Mouse (Mus musculus) neural tube, embryonic 15.5 days (tissue): ENCODE results near the gene Mgat4a. TPM values are rescaled to one million over a fixed set of nuclear protein-coding genes. Genes with fewer than 3 reads are reported as not detected.

Source experiments
- ATAC-seq: fragments of 200-750 bp; cut with Nextera tagmentation; 2 replicates; pipeline ENCODE4 v1.8.0; 2017; ENCODE audit warnings: mild to moderate bottlenecking, moderate TSS enrichment, moderate library complexity; ENCODE audit not compliant: low FRiP score
- H3K27ac ChIP-seq: fragments of 300-500 bp; sonication (generic); replicated peaks from 2 replicates; pipeline ENCODE4 v1.5.1; 2015; ENCODE audit warnings: mild to moderate bottlenecking, inconsistent platforms
- H3K27me3 ChIP-seq: fragments of 300-500 bp; sonication (generic); replicated peaks from 2 replicates; pipeline ENCODE4 v1.6.1; 2015; ENCODE audit warnings: inconsistent platforms
- H3K36me3 ChIP-seq: fragments of 300-500 bp; sonication (generic); 2 replicates; pipeline ENCODE4 v1.6.1; 2015; ENCODE audit warnings: inconsistent platforms
- H3K4me1 ChIP-seq: fragments of 300-500 bp; sonication (generic); 2 replicates; pipeline ENCODE4 v1.6.1; 2015; ENCODE audit warnings: inconsistent platforms
- H3K4me2 ChIP-seq: fragments of 300-500 bp; sonication (generic); 2 replicates; pipeline ENCODE4 v1.6.1; 2015; ENCODE audit warnings: inconsistent platforms, mild to moderate bottlenecking, moderate library complexity
- H3K4me3 ChIP-seq: fragments of 300-500 bp; sonication (generic); replicated peaks from 2 replicates; pipeline ENCODE4 v1.5.1; 2015; ENCODE audit warnings: mild to moderate bottlenecking, inconsistent platforms
- H3K9ac ChIP-seq: fragments of 300-500 bp; sonication (generic); replicated peaks from 2 replicates; pipeline ENCODE4 v1.6.1; 2015; ENCODE audit warnings: mild to moderate bottlenecking, inconsistent platforms
- H3K9me3 ChIP-seq: fragments of 300-500 bp; sonication (generic); replicated peaks from 2 replicates; pipeline ENCODE4 v1.6.1; 2016; ENCODE audit warnings: inconsistent platforms
- WGBS: fragments of 180-500 bp; shearing (Covaris S2); methylation state at CpG from one replicate; pipeline ENCODE4 v1.1.7; 2015; ENCODE audit warnings: mixed read lengths; 5-methylcytosine and 5-hydroxymethylcytosine counted together
- polyA plus RNA-seq: library from polyadenylated mRNA; unstranded; fragments of >200 nt; fragmentation: Nextera tagmentation; extraction: Ambion mirVana; gene quantifications from 2 replicates; pipeline ENCODE4 v1.2.1, GENCODE M21; 2015

Gene Mgat4a
- polyA plus RNA-seq, 1 experiment from 2014 or later, result 10.6 TPM

DNA sequence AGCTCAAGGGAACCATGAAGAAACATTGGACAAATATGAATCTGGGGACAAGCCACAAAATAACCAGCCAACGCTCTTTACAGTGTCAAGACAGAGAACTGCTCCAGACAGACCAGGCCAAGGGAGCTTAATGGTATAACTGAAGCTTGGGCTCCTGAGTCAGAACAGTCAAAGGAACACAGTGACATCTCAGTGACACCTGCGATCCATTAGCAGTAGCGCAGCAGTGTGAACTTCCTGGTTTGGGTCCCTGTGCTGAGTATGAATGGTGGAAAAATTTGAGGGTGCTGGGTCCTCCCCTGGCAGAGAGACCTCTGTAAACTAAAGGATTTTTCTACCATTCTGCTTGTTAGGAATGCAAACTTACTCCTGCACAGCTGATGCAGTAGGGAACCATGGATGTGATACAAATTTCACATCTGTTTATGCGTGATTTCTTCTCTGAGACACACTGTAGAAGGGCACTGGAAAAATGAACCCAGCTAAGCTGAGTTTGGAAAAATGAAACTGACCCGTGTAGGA lies 50.1 kb downstream of the Mgat4a start:
- WGBS, result 81% methylated on average over 5 of the region's 5 CpGs
- Histone ChIP-seq H3K27ac (no peak overlapping the region), H3K27me3 (no peaks in the 10 kb centered on the region), H3K4me2 (no peak overlapping the region), H3K9ac (no peak overlapping the region), H3K4me3 (no peak overlapping the region), H3K9me3 (no peaks in the 10 kb centered on the region), H3K4me1 (no peaks in the 10 kb centered on the region), H3K36me3 (peaks cover 7% of the 10 kb centered on the region; the same call in 1 of the 2 replicates)
- ATAC-seq, result no peak

DNA sequence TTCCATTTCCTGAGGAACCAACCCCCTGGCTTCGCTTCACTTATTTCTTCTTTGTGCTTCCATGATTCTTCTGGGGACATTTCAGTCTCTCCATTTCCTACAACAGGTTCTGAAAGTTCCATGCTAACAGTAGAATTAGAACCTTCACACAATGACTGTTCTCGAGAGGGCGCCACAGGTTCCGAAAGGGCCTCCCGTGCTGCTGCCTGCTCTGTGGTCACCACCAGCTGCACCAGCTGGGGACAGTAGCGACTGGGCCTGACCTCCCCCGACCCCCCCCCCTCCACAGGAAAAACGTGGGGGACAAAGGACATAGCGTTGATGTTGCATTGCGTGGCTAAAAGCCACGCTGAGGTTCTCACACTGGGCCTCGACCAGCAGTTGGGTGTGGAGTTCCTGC lies 52.3 kb downstream of the Mgat4a start:
- Histone ChIP-seq H3K27me3 (no peaks in the 10 kb centered on the region), H3K4me3 (no peak overlapping the region), H3K9ac (no peak overlapping the region), H3K36me3 (peaks cover 7% of the 10 kb centered on the region; the same call in 1 of the 2 replicates), H3K9me3 (no peaks in the 10 kb centered on the region), H3K4me2 (no peak overlapping the region), H3K27ac (no peak overlapping the region), H3K4me1 (no peaks in the 10 kb centered on the region)
- 87% methylated on average over 12 of the region's 12 CpGs for WGBS
- no peak for ATAC-seq

DNA sequence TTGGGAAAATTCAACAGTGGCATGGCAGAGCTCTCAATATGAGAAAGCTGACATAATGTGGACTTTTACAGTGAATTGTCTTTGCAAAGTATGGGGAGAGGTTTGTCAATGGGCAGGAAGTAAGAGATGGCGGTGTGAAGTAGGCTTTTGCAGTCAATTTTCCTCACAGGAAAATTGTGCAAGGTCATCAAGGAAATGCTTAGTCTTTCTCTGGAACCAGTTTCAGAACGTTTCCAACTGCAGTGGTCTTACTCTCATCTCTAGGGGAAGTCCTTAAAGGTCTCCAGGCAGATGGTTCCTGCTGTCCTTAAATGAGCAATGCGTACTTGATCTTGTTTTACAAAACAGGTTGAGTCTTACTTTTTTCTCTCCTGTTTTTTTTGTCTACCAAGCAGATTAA lies 53.8 kb downstream of the Mgat4a start:
- WGBS, result 89% methylated on average over 3 of the region's 3 CpGs
- Histone ChIP-seq H3K9me3 (no peaks in the 10 kb centered on the region), H3K27me3 (no peaks in the 10 kb centered on the region), H3K4me3 (no peak overlapping the region), H3K4me2 (no peak overlapping the region), H3K9ac (no peak overlapping the region), H3K36me3 (peaks cover 7% of the 10 kb centered on the region; the same call in 1 of the 2 replicates), H3K27ac (no peak overlapping the region), H3K4me1 (no peaks in the 10 kb centered on the region)
- ATAC-seq, result no peak

DNA sequence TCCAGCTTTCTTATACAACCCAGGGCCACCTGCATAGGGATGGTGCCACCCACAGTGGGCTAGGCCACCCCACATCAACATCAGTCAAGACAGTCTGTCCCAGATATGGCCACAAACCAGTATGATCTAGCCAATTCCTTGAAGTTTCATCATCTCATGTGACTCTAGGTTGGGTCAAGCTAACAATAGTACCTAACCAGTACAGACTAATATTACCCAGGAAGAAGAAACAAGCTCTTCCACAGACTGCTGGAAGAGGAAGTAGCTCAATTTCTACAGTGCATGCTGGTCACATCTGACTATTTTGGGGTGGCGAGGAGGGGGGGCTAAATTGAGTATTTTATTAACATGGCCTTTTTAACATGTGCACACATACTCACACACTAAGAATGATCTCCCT lies 54.4 kb downstream of the Mgat4a start:
- Histone ChIP-seq H3K9ac (no peak overlapping the region), H3K4me3 (no peak overlapping the region), H3K4me1 (no peaks in the 10 kb centered on the region), H3K9me3 (no peaks in the 10 kb centered on the region), H3K36me3 (peaks cover 10% of the 10 kb centered on the region; the same call in 1 of the 2 replicates), H3K27ac (no peak overlapping the region), H3K4me2 (no peak overlapping the region), H3K27me3 (no peaks in the 10 kb centered on the region)
- ATAC-seq, result no peak
- WGBS, result 87% methylated on average over 1 of the region's 1 CpGs

DNA sequence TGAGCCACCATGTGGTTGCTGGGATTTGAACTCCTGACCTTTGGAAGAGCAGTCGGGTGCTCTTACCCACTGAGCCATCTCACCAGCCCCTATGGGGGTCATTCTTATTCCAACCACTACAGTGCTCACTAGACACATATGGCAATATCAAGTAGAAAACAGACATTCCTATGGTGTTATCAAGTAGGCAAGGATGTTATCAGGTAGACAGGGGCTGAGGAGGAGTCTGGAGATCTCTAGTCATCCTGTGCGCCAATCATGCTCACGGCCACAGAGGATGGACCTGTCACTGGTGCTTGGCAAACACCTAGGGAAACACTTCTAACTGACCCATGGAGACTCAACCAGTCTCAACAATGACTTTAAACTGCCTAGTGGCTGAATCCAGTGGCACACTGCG lies 56.2 kb downstream of the Mgat4a start:
- Histone ChIP-seq H3K9ac (no peak overlapping the region), H3K27ac (no peak overlapping the region), H3K4me2 (no peak overlapping the region), H3K9me3 (no peaks in the 10 kb centered on the region), H3K4me3 (no peak overlapping the region), H3K36me3 (peaks cover 10% of the 10 kb centered on the region; the same call in 1 of the 2 replicates), H3K27me3 (no peaks in the 10 kb centered on the region), H3K4me1 (no peaks in the 10 kb centered on the region)
- 94% methylated on average over 4 of the region's 4 CpGs for WGBS
- ATAC-seq, result no peak

DNA sequence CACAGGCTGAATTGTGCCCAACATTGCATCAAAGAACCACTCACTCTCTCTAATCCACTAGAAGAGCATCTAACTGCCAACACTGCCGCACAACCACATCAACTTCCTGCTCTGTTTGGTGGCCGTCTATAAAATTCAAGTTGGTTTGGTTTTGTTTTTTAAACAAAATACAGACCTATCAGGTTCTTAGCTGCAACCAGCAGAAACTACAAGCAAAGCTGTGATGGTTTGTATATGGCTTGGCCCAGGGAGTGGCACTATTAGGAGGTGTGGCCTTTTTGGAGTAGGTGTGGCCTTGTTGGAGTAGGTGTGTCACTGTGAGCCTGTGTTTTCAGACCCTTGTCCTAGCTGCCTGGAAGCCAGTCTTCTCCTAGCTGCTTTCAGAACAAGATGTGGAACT lies 59.5 kb downstream of the Mgat4a start:
- peaks cover 3% of the 10 kb centered on the region; the same call in 1 of the 2 replicates for H3K36me3 ChIP-seq
- no peak overlapping the region for H3K4me2 ChIP-seq
- no peak overlapping the region for H3K9ac ChIP-seq
- no peaks in the 10 kb centered on the region for H3K9me3 ChIP-seq
- no peak overlapping the region for H3K4me3 ChIP-seq
- 93% methylated on average over 2 of the region's 2 CpGs for WGBS
- no peak overlapping the region for H3K27ac ChIP-seq
- H3K27me3 ChIP-seq, result no peaks in the 10 kb centered on the region
- no peak for ATAC-seq
- no peaks in the 10 kb centered on the region for H3K4me1 ChIP-seq

DNA sequence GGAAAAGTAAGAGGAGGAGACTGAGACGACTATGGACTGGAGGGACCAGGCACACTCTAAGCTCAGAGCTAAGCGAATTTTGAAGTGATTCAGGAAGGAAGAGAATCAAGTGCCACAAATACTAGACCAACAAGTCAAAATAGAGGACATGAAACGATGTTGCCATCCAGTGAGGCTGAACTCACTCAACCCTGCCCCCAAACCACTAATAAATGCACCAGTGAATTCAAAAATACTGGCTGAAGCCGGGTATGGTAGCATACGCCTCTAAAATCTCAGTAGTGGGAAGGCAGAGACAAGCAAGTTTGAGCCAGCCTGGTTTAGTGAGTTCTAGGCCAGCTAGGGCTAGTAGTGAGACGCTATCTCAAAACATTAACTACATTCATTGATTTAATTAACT lies 60.1 kb downstream of the Mgat4a start:
- Histone ChIP-seq H3K9ac (no peak overlapping the region), H3K9me3 (no peaks in the 10 kb centered on the region), H3K4me2 (no peak overlapping the region), H3K4me1 (no peaks in the 10 kb centered on the region), H3K36me3 (peaks cover 3% of the 10 kb centered on the region; the same call in 1 of the 2 replicates), H3K27ac (no peak overlapping the region), H3K4me3 (no peak overlapping the region), H3K27me3 (no peaks in the 10 kb centered on the region)
- 86% methylated on average over 6 of the region's 6 CpGs for WGBS
- no peak for ATAC-seq

DNA sequence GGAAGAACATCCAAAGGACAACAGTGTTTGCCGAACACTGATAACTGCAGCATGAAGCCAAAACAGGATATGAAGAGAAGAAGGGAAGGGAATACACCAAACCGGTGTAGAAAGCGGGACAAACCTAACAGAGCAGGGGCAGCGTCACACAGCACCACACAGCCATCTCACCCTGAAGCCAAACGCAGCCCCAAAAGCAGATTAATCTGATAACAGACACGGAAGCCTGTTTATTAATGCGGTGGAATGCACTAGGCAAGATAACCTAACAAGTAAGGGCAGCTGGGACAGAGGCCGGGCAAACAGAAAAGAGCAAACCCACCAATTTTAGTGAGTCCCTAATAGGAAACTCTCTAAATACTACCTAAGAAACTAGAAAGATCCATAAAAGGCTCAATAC lies 61.1 kb downstream of the Mgat4a start:
- Histone ChIP-seq H3K27ac (no peak overlapping the region), H3K4me1 (no peaks in the 10 kb centered on the region), H3K36me3 (peaks cover 3% of the 10 kb centered on the region; the same call in 1 of the 2 replicates), H3K9me3 (no peaks in the 10 kb centered on the region), H3K4me3 (no peak overlapping the region), H3K27me3 (no peaks in the 10 kb centered on the region), H3K4me2 (no peak overlapping the region), H3K9ac (no peak overlapping the region)
- WGBS, result 87% methylated on average over 8 of the region's 8 CpGs
- no peak for ATAC-seq

DNA sequence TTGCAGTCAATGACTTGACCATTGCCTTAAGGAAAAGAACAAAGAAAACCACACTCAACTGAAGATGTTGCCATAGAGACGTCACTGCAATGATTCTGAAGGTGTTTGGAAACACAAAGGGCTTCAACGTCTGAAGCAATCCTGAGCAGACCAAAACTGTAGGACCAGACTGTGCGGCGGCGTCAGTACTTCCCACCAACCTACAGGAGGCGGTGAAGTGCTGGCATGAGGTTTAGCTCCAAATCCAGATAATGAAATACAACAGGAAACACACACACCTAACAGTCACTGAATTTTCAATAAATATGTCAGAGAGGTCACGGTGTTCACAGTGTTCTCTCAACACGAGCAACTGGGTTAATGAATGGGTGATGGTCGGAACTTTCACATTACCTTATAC lies 61.7 kb downstream of the Mgat4a start:
- Histone ChIP-seq H3K9ac (no peak overlapping the region), H3K4me1 (no peaks in the 10 kb centered on the region), H3K27me3 (no peaks in the 10 kb centered on the region), H3K9me3 (no peaks in the 10 kb centered on the region), H3K36me3 (peaks cover 3% of the 10 kb centered on the region; the same call in 1 of the 2 replicates), H3K27ac (no peak overlapping the region), H3K4me2 (no peak overlapping the region), H3K4me3 (no peak overlapping the region)
- WGBS, result 78% methylated on average over 9 of the region's 9 CpGs
- ATAC-seq, result no peak

DNA sequence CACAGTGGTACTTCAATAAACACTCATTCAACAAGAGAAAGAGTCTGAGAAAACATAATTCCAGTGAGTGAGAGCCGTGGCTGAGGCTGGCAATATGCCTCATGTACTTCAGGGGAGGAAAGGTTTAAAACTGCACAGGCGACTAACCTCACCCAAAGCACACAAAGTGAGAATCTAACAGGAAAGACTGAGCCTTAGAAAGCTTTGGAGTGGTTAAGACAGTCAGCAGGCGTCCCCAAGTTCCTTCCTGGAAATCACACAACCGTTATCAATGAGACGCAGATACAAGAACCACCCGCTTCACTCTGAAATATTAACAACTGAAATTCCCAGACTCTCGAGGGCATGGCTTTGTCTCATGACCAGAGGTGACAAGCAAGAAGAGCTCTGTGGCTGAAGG lies 62.4 kb downstream of the Mgat4a start:
- Histone ChIP-seq H3K27ac (no peak overlapping the region), H3K4me3 (no peak overlapping the region), H3K36me3 (peaks cover 3% of the 10 kb centered on the region; the same call in 1 of the 2 replicates), H3K4me2 (no peak overlapping the region), H3K9ac (no peak overlapping the region), H3K27me3 (no peaks in the 10 kb centered on the region), H3K9me3 (no peaks in the 10 kb centered on the region), H3K4me1 (no peaks in the 10 kb centered on the region)
- WGBS, result 70% methylated on average over 7 of the region's 7 CpGs
- ATAC-seq, result no peak

DNA sequence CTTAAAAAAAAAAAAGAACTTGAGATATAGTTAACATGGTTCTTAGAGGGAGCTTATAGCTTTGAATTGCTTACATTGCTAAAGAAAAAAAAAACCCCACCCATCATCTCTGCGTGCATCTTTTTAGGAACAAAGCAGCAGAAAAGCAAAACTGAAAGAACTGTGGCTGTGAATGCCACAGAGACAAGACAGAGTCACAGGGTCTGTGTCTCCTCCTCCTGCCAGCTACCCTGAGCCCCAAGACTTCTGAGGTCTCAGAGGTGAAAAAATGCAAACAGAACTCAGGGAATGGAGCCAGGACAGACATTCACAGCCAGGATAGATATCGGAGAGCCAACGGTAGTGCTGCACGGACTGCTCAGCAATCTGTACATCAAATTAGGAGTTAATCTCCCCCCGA lies 62.9 kb downstream of the Mgat4a start:
- Histone ChIP-seq H3K4me2 (no peak overlapping the region), H3K27ac (no peak overlapping the region), H3K4me3 (no peak overlapping the region), H3K4me1 (no peaks in the 10 kb centered on the region), H3K27me3 (no peaks in the 10 kb centered on the region), H3K36me3 (peaks cover 3% of the 10 kb centered on the region; the same call in 1 of the 2 replicates), H3K9ac (no peak overlapping the region), H3K9me3 (no peaks in the 10 kb centered on the region)
- 75% methylated on average over 5 of the region's 5 CpGs for WGBS
- no peak for ATAC-seq

DNA sequence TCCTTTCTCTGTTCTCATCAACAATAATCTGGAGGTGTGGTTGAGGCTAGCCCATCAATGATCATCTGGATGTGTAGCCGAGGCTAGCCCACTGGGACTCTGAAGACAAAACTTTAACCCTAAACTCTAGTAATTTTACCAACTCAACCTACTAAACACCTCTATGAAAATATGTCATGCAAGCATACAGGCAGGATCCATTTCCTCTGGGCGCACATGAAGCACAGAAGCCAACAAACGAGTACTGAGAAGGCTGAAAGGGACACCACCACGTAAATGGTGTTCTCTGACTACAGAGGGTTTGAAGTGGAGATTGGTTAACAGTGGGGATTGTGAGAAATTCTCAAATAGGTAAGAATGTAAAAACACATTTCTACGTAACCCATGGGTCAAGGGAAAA lies 63.6 kb downstream of the Mgat4a start:
- H3K4me3 ChIP-seq, result no peak overlapping the region
- no peak for ATAC-seq
- WGBS, result 93% methylated on average over 5 of the region's 5 CpGs
- H3K9me3 ChIP-seq, result no peaks in the 10 kb centered on the region
- H3K27ac ChIP-seq, result no peak overlapping the region
- no peaks in the 10 kb centered on the region for H3K27me3 ChIP-seq
- no peak overlapping the region for H3K9ac ChIP-seq
- H3K4me2 ChIP-seq, result no peak overlapping the region
- no peaks in the 10 kb centered on the region for H3K4me1 ChIP-seq
- peaks cover 3% of the 10 kb centered on the region; the same call in 1 of the 2 replicates for H3K36me3 ChIP-seq
